Mouse (Mus musculus): ENCODE measurements at regions not wholly inside any gene's neighbourhood (a gene's known extent, or its start where the extent isn't known, plus 50 kb on each side); places are given as distances from the start of the nearest gene placed in this dataset.

DNA sequence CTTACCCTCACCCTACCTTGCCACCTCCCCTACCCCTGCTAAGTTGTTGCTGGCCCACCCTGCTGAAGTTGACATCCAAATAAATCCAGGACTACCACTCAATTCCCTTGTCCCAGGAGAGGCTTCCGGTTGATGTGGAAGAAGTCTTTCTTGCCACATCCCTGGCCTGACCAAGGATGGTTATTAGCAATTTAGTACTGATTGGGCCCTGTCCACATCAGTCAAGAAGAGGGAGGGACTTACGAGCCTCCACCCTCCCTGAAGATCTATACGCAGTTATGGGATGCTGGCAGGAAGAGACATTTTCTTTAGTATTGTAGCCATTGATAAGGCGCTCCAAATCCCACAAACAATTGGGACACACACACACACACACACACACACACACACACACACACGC is 63.1 kb upstream of the Kdm7a start:
- Histone ChIP-seq H3K27me3 (ENCODE audit: control insufficient read depth, insufficient read depth, insufficient read length) (no peaks in the 10 kb centered on the region), H3K4me3 (ENCODE audit: insufficient read depth, poor library complexity, severe bottlenecking) (no peak overlapping the region), H3ac (ENCODE audit: control insufficient read depth, insufficient read length, low read depth) (no peak overlapping the region), H3K79me3 (ENCODE audit: low read depth) (no peaks in the 10 kb centered on the region), H3K79me2 (ENCODE audit: control insufficient read depth, insufficient read depth) (no peaks in the 10 kb centered on the region), H3K36me3 (ENCODE audit: control insufficient read depth, insufficient read depth) (no peaks in the 10 kb centered on the region)
- TF ChIP-seq MAX (IDR thresholded peaks at IDR 0.05) (no peak), CEBPB (IDR thresholded peaks at IDR 0.05; ENCODE audit: low read depth) (no peak), MYOD1 (IDR thresholded peaks at IDR 0.05; ENCODE audit: control insufficient read depth, insufficient read length, low read depth) (no peak), MYOG (IDR thresholded peaks at IDR 0.05; ENCODE audit: control insufficient read depth, extremely low read depth, insufficient read length) (no peak), USF1 (IDR thresholded peaks at IDR 0.05; ENCODE audit: low read depth) (no peak), FOSL1 (IDR thresholded peaks at IDR 0.05; ENCODE audit: insufficient read depth, low read length, poor library complexity, severe bottlenecking) (no peak), CTCF (IDR thresholded peaks at IDR 0.05; ENCODE audit: control insufficient read depth, insufficient read depth, insufficient read length) (no peak)

DNA sequence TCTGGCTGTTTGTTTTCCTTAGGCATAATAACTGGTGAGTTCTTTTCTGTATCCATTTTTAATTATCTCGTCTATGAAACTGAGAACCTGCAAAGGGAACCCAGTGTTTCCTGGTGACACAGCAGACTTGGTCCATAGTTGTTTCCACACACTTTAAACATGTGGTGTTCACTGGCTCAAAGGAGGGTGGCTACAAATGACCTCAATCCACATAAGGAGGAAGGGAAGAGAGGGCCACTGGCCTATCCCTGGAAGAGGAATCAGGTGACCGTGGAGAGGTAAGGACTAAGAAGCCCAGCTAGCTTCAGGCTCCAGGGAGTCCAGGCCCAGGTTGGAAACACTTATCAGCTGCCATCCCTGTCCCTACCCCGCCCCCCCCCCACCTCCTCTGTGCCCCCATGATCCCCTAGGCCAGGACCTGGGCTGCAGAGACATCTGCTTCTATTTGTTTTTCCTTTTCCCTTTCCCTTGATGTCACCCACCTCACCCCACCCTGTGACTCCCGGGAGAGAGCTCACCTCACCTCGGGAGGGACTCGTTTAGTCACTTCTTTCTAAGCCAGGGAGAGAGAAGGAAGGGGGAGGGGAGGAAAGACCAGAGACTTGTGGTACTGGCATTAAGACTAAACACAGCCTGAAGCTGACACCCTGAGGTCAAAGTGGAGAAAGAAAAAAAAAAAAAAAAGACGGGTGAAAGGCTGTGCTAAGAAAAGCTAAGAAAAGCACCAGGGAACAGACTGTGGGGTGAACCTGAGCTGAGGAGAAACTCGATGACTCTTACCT is 62.2 kb upstream of the Kdm7a start:
- Histone ChIP-seq H3K4me3 (ENCODE audit: insufficient read depth, poor library complexity, severe bottlenecking) (no peak overlapping the region), H3ac (ENCODE audit: control insufficient read depth, insufficient read length, low read depth) (no peak overlapping the region), H3K79me2 (ENCODE audit: control insufficient read depth, insufficient read depth) (no peaks in the 10 kb centered on the region), H3K79me3 (ENCODE audit: low read depth) (no peaks in the 10 kb centered on the region), H3K36me3 (ENCODE audit: control insufficient read depth, insufficient read depth) (no peaks in the 10 kb centered on the region), H3K27me3 (ENCODE audit: control insufficient read depth, insufficient read depth, insufficient read length) (no peaks in the 10 kb centered on the region)
- TF ChIP-seq FOSL1 (IDR thresholded peaks at IDR 0.05; ENCODE audit: insufficient read depth, low read length, poor library complexity, severe bottlenecking) (no peak), CTCF (IDR thresholded peaks at IDR 0.05; ENCODE audit: control insufficient read depth, insufficient read depth, insufficient read length) (no peak), MAX (IDR thresholded peaks at IDR 0.05) (no peak), CEBPB (IDR thresholded peaks at IDR 0.05; ENCODE audit: low read depth) (no peak), USF1 (IDR thresholded peaks at IDR 0.05; ENCODE audit: low read depth) (no peak), MYOG (IDR thresholded peaks at IDR 0.05; ENCODE audit: control insufficient read depth, extremely low read depth, insufficient read length) (no peak), MYOD1 (IDR thresholded peaks at IDR 0.05; ENCODE audit: control insufficient read depth, insufficient read length, low read depth) (no peak)

DNA sequence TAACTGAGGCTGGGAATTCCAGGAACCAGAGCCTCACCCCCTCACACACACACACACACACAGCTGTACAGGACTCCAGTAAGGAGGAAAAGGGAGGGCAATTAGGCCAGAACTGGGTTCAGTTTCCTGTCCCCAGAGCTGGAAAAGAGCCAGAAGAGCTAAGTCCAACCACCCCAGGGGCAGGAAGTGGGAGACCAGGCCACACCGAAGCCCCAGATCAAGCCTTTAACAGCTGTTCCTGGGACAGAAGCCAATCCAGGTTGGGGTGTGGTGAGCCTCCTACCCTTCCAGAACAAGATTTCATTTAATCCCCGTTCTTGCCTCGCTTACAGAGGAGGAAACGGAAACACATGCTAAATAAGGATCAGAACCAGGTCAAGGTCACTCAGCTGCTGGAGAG is 58.1 kb upstream of the Kdm7a start:
- Histone ChIP-seq H3K36me3 (ENCODE audit: control insufficient read depth, insufficient read depth) (no peaks in the 10 kb centered on the region), H3ac (ENCODE audit: control insufficient read depth, insufficient read length, low read depth) (no peak overlapping the region), H3K4me3 (ENCODE audit: insufficient read depth, poor library complexity, severe bottlenecking) (no peak overlapping the region), H3K79me3 (ENCODE audit: low read depth) (no peaks in the 10 kb centered on the region), H3K79me2 (ENCODE audit: control insufficient read depth, insufficient read depth) (no peaks in the 10 kb centered on the region), H3K27me3 (ENCODE audit: control insufficient read depth, insufficient read depth, insufficient read length) (no peaks in the 10 kb centered on the region)
- TF ChIP-seq USF1 (IDR thresholded peaks at IDR 0.05; ENCODE audit: low read depth) (no peak), MYOG (IDR thresholded peaks at IDR 0.05; ENCODE audit: control insufficient read depth, extremely low read depth, insufficient read length) (no peak), MAX (IDR thresholded peaks at IDR 0.05) (no peak), FOSL1 (IDR thresholded peaks at IDR 0.05; ENCODE audit: insufficient read depth, low read length, poor library complexity, severe bottlenecking) (no peak), CTCF (IDR thresholded peaks at IDR 0.05; ENCODE audit: control insufficient read depth, insufficient read depth, insufficient read length) (no peak), CEBPB (IDR thresholded peaks at IDR 0.05; ENCODE audit: low read depth) (no peak), MYOD1 (IDR thresholded peaks at IDR 0.05; ENCODE audit: control insufficient read depth, insufficient read length, low read depth) (no peak)

DNA sequence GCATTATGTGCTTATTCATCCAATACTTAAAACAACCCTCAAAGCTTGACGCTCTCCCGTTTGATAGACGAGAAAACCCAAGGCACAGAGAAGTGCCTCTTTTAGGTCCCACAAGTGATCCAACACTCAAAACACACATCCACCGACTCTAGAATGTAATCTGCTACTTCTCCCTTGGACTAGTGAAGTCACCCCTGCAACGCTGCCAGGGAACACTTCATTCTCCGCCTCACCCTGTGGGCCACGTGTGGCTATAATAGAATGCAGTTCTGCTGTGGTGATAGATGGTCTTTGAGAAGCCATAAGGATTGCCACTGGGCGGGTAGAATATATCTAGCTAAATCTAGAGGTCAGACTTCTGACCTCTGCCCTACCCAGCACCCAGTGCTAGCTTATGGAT is 57.0 kb upstream of the Kdm7a start:
- TF ChIP-seq MYOD1 (IDR thresholded peaks at IDR 0.05; ENCODE audit: control insufficient read depth, insufficient read length, low read depth) (no peak), CEBPB (IDR thresholded peaks at IDR 0.05; ENCODE audit: low read depth) (no peak), FOSL1 (IDR thresholded peaks at IDR 0.05; ENCODE audit: insufficient read depth, low read length, poor library complexity, severe bottlenecking) (no peak), USF1 (IDR thresholded peaks at IDR 0.05; ENCODE audit: low read depth) (no peak), CTCF (IDR thresholded peaks at IDR 0.05; ENCODE audit: control insufficient read depth, insufficient read depth, insufficient read length) (no peak), MYOG (IDR thresholded peaks at IDR 0.05; ENCODE audit: control insufficient read depth, extremely low read depth, insufficient read length) (no peak), MAX (IDR thresholded peaks at IDR 0.05) (no peak)
- Histone ChIP-seq H3K27me3 (ENCODE audit: control insufficient read depth, insufficient read depth, insufficient read length) (peaks cover 3% of the 10 kb centered on the region), H3ac (ENCODE audit: control insufficient read depth, insufficient read length, low read depth) (no peak overlapping the region), H3K79me2 (ENCODE audit: control insufficient read depth, insufficient read depth) (no peaks in the 10 kb centered on the region), H3K4me3 (ENCODE audit: insufficient read depth, poor library complexity, severe bottlenecking) (no peak overlapping the region), H3K79me3 (ENCODE audit: low read depth) (no peaks in the 10 kb centered on the region), H3K36me3 (ENCODE audit: control insufficient read depth, insufficient read depth) (no peaks in the 10 kb centered on the region)

DNA sequence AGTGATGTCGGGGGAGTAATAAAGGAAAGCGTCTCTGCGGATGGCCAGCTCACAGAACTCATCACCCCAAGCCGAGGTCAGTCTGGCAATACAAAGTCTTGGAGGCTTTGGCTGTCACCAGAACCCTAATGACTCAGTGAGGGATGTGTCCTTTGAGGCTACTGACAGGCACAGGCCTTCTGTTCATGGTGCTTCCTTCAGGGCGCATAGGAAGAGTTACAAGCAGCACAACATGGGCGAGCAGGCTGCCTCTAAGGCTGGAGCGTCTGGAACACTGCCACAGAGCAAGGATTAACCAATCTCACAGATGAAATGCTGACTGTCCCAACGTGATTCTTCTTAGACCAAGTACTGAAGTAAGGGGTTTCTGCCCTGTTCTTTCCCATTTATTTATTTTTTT is 55.4 kb upstream of the Kdm7a start:
- no peak overlapping the region for H3ac ChIP-seq (ENCODE audit: control insufficient read depth, insufficient read length, low read depth)
- no peak for TF ChIP-seq MYOG (IDR thresholded peaks at IDR 0.05; ENCODE audit: control insufficient read depth, extremely low read depth, insufficient read length)
- H3K36me3 ChIP-seq (ENCODE audit: control insufficient read depth, insufficient read depth): no peaks in the 10 kb centered on the region
- no peaks in the 10 kb centered on the region for H3K79me3 ChIP-seq (ENCODE audit: low read depth)
- H3K4me3 ChIP-seq (ENCODE audit: insufficient read depth, poor library complexity, severe bottlenecking): no peak overlapping the region
- H3K79me2 ChIP-seq (ENCODE audit: control insufficient read depth, insufficient read depth): no peaks in the 10 kb centered on the region
- H3K27me3 ChIP-seq (ENCODE audit: control insufficient read depth, insufficient read depth, insufficient read length): peaks cover 7% of the 10 kb centered on the region

- TF ChIP-seq CTCF (IDR thresholded peaks at IDR 0.05; ENCODE audit: control insufficient read depth, insufficient read depth, insufficient read length) (no peak), CEBPB (IDR thresholded peaks at IDR 0.05; ENCODE audit: low read depth) (no peak), USF1 (IDR thresholded peaks at IDR 0.05; ENCODE audit: low read depth) (no peak), MAX (IDR thresholded peaks at IDR 0.05) (no peak), MYOD1 (IDR thresholded peaks at IDR 0.05; ENCODE audit: control insufficient read depth, insufficient read length, low read depth) (no peak), FOSL1 (IDR thresholded peaks at IDR 0.05; ENCODE audit: insufficient read depth, low read length, poor library complexity, severe bottlenecking) (no peak), MYOG (IDR thresholded peaks at IDR 0.05; ENCODE audit: control insufficient read depth, extremely low read depth, insufficient read length) (no peak)
- no peak overlapping the region for H3K4me3 ChIP-seq (ENCODE audit: insufficient read depth, poor library complexity, severe bottlenecking)
- H3K79me3 ChIP-seq (ENCODE audit: low read depth): no peaks in the 10 kb centered on the region
- no peaks in the 10 kb centered on the region for H3K36me3 ChIP-seq (ENCODE audit: control insufficient read depth, insufficient read depth)
- no peak overlapping the region for H3ac ChIP-seq (ENCODE audit: control insufficient read depth, insufficient read length, low read depth)
- no peaks in the 10 kb centered on the region for H3K79me2 ChIP-seq (ENCODE audit: control insufficient read depth, insufficient read depth)
- H3K27me3 ChIP-seq (ENCODE audit: control insufficient read depth, insufficient read depth, insufficient read length): peaks cover 19% of the 10 kb centered on the region
Measured at GRCm38 (mm10) chr6:39260480-39260879, 53.9 kb upstream of the Kdm7a start.

All from C2C12 (cell line).